Mouse (Mus musculus) megakaryocyte, embryonic 14.5 days (primary cell): ENCODE data around the gene Upk3b.

Source experiments
- FLI1 ChIP-seq: IDR thresholded peaks from 2 replicates; pipeline ENCODE4 v1.6.1; 2012; ENCODE audit warnings: low read length, inconsistent platforms, mixed read lengths
- GATA1 ChIP-seq: IDR thresholded peaks from 3 replicates; pipeline ENCODE4 v1.6.1; 2012; ENCODE audit warnings: mixed read lengths, low read length, inconsistent platforms, borderline replicate concordance

- TF ChIP-seq GATA1 (no peak), FLI1 (no peak)
Observed at GRCm38 (mm10) chr5:136044865-136045264, 6.6 kb downstream of the Upk3b start.
